Mouse (Mus musculus) mature B cell (primary cell): ENCODE data around the gene Pxdc1.

Experiments used
- in situ Hi-C: fragments of 300-500 bp; cut with MboI; formaldehyde crosslinking; loops from 2 replicates; pipeline ENCODE4 v1.14.3; 2019

Gene Pxdc1

GRCm38 (mm10) chr13:34653391-34653790, at the start of gene Pxdc1:
Gene Pxdc1, minus strand, starts transcription at chr13:34653486.
- in situ Hi-C loops = loop anchor here (5.0 to 10.0 kb wide), 3 partner anchors 49 to 211 kb away; no protein-coding TSS in a partner anchor

- in situ Hi-C loops = loop anchor here (5.0 kb wide), 1 partner anchor 48 kb away; the partner anchor contains the start of gene Pxdc1
Observed at GRCm38 (mm10) chr13:34700630-34701029, 47.3 kb upstream of the Pxdc1 start.

- in situ Hi-C loops = loop anchor here (5.0 kb wide), 1 partner anchor 48 kb away; the partner anchor contains the start of gene Pxdc1
Observed at GRCm38 (mm10) chr13:34700091-34700490, 46.8 kb upstream of the Pxdc1 start.

GRCm38 (mm10) chr13:34696734-34697332, 43.5 kb upstream of the Pxdc1 start:
- in situ Hi-C loops = no loop called here

GRCm38 (mm10) chr13:34693111-34693510, 39.8 kb upstream of the Pxdc1 start:
- in situ Hi-C loops = no loop called here

- in situ Hi-C loops = no loop called here
Observed at GRCm38 (mm10) chr13:34691049-34691448, 37.8 kb upstream of the Pxdc1 start.

- in situ Hi-C loops = no loop called here
Observed at GRCm38 (mm10) chr13:34685008-34685765, 31.9 kb upstream of the Pxdc1 start.

GRCm38 (mm10) chr13:34683762-34684488, 30.6 kb upstream of the Pxdc1 start:
- in situ Hi-C loops = no loop called here

GRCm38 (mm10) chr13:34683270-34683669, 30.0 kb upstream of the Pxdc1 start:
- in situ Hi-C loops = no loop called here

- in situ Hi-C loops = no loop called here
Observed at GRCm38 (mm10) chr13:34676507-34676906, 23.2 kb upstream of the Pxdc1 start.

GRCm38 (mm10) chr13:34675847-34676383, 22.6 kb upstream of the Pxdc1 start:
- in situ Hi-C loops = no loop called here

GRCm38 (mm10) chr13:34673354-34673753, 20.1 kb upstream of the Pxdc1 start:
- in situ Hi-C loops = no loop called here

GRCm38 (mm10) chr13:34669919-34670865, 16.9 kb upstream of the Pxdc1 start:
- in situ Hi-C loops = no loop called here

- in situ Hi-C loops = no loop called here
Observed at GRCm38 (mm10) chr13:34667197-34667596, 13.9 kb upstream of the Pxdc1 start.

GRCm38 (mm10) chr13:34665074-34665473, 11.8 kb upstream of the Pxdc1 start:
- in situ Hi-C loops = no loop called here

- in situ Hi-C loops = no loop called here
Observed at GRCm38 (mm10) chr13:34663762-34664161, 10.5 kb upstream of the Pxdc1 start.

- in situ Hi-C loops = loop anchor here (10.0 kb wide), 1 partner anchor 205 kb away; no protein-coding TSS in a partner anchor
Observed at GRCm38 (mm10) chr13:34659507-34659906, 6.2 kb upstream of the Pxdc1 start.

- in situ Hi-C loops = loop anchor here (10.0 kb wide), 1 partner anchor 208 kb away; no protein-coding TSS in a partner anchor
Observed at GRCm38 (mm10) chr13:34656351-34656750, 3.1 kb upstream of the Pxdc1 start.

- in situ Hi-C loops = loop anchor here (5.0 to 10.0 kb wide), 3 partner anchors 50 to 212 kb away; no protein-coding TSS in a partner anchor
Observed at GRCm38 (mm10) chr13:34652353-34653241, 689 bp downstream of the Pxdc1 start.

- in situ Hi-C loops = loop anchor here (5.0 to 10.0 kb wide), 3 partner anchors 50 to 213 kb away; no protein-coding TSS in a partner anchor
Observed at GRCm38 (mm10) chr13:34652016-34652352, 1.3 kb downstream of the Pxdc1 start.
